Mouse (Mus musculus) midbrain, embryonic 12.5 days (tissue): ENCODE data around the gene Fam189a1. TPM values are rescaled to one million over a fixed set of nuclear protein-coding genes. Genes with fewer than 3 reads are reported as not detected.

Source experiments
- ATAC-seq: fragments of 200-750 bp; cut with Nextera tagmentation; 2 replicates; pipeline ENCODE4 v1.8.0; 2017; ENCODE audit warnings: low read depth, moderate TSS enrichment, moderate library complexity; ENCODE audit not compliant: low FRiP score
- H3K27ac ChIP-seq: fragments of 300-500 bp; sonication (generic); replicated peaks from 2 replicates; pipeline ENCODE4 v1.5.1; 2016; ENCODE audit warnings: mild to moderate bottlenecking
- H3K27me3 ChIP-seq: fragments of 300-500 bp; sonication (generic); 2 replicates; pipeline ENCODE4 v1.6.1; 2016; ENCODE audit warnings: mild to moderate bottlenecking
- H3K36me3 ChIP-seq: fragments of 300-500 bp; sonication (generic); 2 replicates; pipeline ENCODE4 v1.6.1; 2016
- H3K4me1 ChIP-seq: fragments of 300-500 bp; sonication (generic); 2 replicates; pipeline ENCODE4 v1.6.1; 2016
- H3K4me2 ChIP-seq: fragments of 300-500 bp; sonication (generic); replicated peaks from 2 replicates; pipeline ENCODE4 v1.6.1; 2016; ENCODE audit warnings: mild to moderate bottlenecking, moderate library complexity
- H3K4me3 ChIP-seq: fragments of 300-500 bp; sonication (generic); 2 replicates; pipeline ENCODE4 v1.5.1; 2016; ENCODE audit warnings: mild to moderate bottlenecking
- H3K9ac ChIP-seq: fragments of 300-500 bp; sonication (generic); replicated peaks from 2 replicates; pipeline ENCODE4 v1.6.1; 2016; ENCODE audit warnings: mild to moderate bottlenecking, moderate library complexity
- H3K9me3 ChIP-seq: fragments of 300-500 bp; sonication (generic); 2 replicates; pipeline ENCODE4 v1.6.1; 2016; ENCODE audit warnings: mild to moderate bottlenecking
- WGBS: fragments of 180-500 bp; shearing (Covaris S2); methylation state at CpG from one replicate; pipeline ENCODE4 v1.1.7; 2016; 5-methylcytosine and 5-hydroxymethylcytosine counted together
- polyA plus RNA-seq: library from polyadenylated mRNA; unstranded; fragments of >200 nt; fragmentation: Nextera tagmentation; extraction: Ambion mirVana; gene quantifications from 2 replicates; pipeline ENCODE4 v1.2.1, GENCODE M21; 2016

Gene Fam189a1
- polyA plus RNA-seq, 1 experiment from 2014 or later: 4.4 TPM

DNA sequence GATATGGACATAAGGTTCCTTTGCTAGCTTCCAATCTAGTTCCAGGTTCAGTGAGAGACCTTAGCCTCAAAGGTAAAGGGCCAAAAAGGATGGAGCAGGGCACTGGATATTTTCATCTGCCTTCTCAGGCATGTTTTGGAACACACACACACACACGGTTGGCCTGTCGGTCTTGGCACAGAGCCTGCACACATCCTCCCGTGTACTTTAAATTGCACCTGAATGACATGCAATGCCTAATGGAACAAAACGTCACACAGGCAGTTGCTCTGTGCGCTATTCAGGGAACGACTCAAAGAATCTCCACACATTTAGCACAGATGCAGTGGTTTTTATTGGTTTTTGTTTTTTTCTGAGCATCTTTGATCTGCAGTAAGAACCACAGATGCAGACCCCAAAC lies 11.5 kb downstream of the Fam189a1 start:
- ATAC-seq: no peak
- Histone ChIP-seq H3K27me3 (no peaks in the 10 kb centered on the region), H3K9me3 (no peaks in the 10 kb centered on the region), H3K36me3 (no peaks in the 10 kb centered on the region), H3K27ac (no peak overlapping the region), H3K4me1 (peaks cover 4% of the 10 kb centered on the region; the same call in 1 of the 2 replicates), H3K9ac (no peak overlapping the region), H3K4me3 (no peak overlapping the region), H3K4me2 (no peak overlapping the region)
- WGBS: 47% methylated on average over 6 of the region's 6 CpGs

GRCm38 (mm10) chr7:65141907-65142698 lies 14.3 kb downstream of the Fam189a1 start:
- H3K36me3 ChIP-seq: no peaks in the 10 kb centered on the region
- H3K27ac ChIP-seq: no peak overlapping the region
- H3K9ac ChIP-seq: no peak overlapping the region
- H3K4me3 ChIP-seq: no peak overlapping the region
- WGBS: 61% methylated on average over 6 of the region's 6 CpGs
- H3K9me3 ChIP-seq: no peaks in the 10 kb centered on the region
- H3K27me3 ChIP-seq: no peaks in the 10 kb centered on the region
- no peak overlapping the region for H3K4me2 ChIP-seq
- ATAC-seq: no peak
- H3K4me1 ChIP-seq: peaks cover 4% of the 10 kb centered on the region; the same call in 1 of the 2 replicates

DNA sequence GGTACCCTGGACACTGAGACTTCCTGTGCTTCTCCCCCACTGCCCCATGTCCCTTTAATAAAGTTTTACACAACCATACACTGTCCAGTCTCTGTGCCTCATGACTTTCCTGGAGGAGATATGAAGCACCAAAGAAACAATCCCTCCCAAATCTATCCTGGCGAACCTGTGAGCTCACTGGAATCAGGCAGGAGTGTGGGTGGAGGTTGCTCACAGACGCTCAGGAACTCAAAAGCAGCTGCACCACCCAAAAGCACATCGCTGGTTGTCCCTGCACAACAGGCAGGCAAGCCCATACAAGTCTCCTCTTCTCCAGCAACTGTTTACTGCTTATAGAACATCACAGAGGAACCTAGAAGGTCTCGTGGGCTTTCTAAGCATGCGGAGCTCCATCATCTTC lies 15.5 kb downstream of the Fam189a1 start:
- no peak overlapping the region for H3K27ac ChIP-seq
- no peak overlapping the region for H3K4me3 ChIP-seq
- no peaks in the 10 kb centered on the region for H3K27me3 ChIP-seq
- ATAC-seq: no peak
- no peaks in the 10 kb centered on the region for H3K9me3 ChIP-seq
- no peak overlapping the region for H3K9ac ChIP-seq
- H3K4me2 ChIP-seq: no peak overlapping the region
- H3K36me3 ChIP-seq: no peaks in the 10 kb centered on the region
- 81% methylated on average over 5 of the region's 5 CpGs for WGBS
- peaks cover 4% of the 10 kb centered on the region; the same call in 1 of the 2 replicates for H3K4me1 ChIP-seq

- WGBS: 89% methylated on average over 5 of the region's 5 CpGs
- Histone ChIP-seq H3K4me1 (peaks cover 4% of the 10 kb centered on the region; the same call in 1 of the 2 replicates), H3K4me2 (no peak overlapping the region), H3K27ac (no peak overlapping the region), H3K36me3 (no peaks in the 10 kb centered on the region), H3K9ac (no peak overlapping the region), H3K27me3 (no peaks in the 10 kb centered on the region), H3K9me3 (no peaks in the 10 kb centered on the region), H3K4me3 (no peak overlapping the region)
- ATAC-seq: no peak
Observed at GRCm38 (mm10) chr7:65140099-65140498, 16.3 kb downstream of the Fam189a1 start.

GRCm38 (mm10) chr7:65123766-65124165 lies 32.6 kb downstream of the Fam189a1 start:
- Histone ChIP-seq H3K27ac (no peak overlapping the region), H3K9ac (no peak overlapping the region), H3K4me1 (no peaks in the 10 kb centered on the region), H3K36me3 (no peaks in the 10 kb centered on the region), H3K9me3 (no peaks in the 10 kb centered on the region), H3K27me3 (no peaks in the 10 kb centered on the region), H3K4me2 (no peak overlapping the region), H3K4me3 (no peak overlapping the region)
- 88% methylated on average over 3 of the region's 3 CpGs for WGBS
- no peak for ATAC-seq

DNA sequence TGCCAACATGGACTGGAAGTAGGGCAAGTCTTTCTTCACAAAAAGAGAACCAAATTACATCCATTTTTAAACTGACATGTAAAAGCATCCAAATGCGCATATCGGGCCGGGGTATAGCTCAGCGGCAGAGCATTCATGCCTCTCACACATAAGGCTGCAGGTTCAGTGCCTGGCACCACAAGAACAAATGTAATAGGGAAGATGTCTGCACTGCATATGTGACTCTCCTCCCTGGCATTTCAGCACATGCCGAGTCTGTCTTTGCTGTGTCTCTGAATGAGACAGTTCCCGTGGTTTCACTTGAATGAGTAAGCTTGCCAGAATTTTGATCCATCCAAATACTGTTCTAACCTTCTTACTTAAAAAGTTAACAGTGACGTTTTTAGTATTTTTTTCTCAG lies 39.5 kb downstream of the Fam189a1 start:
- no peak for ATAC-seq
- H3K36me3 ChIP-seq: no peaks in the 10 kb centered on the region
- 91% methylated on average over 7 of the region's 7 CpGs for WGBS
- H3K9me3 ChIP-seq: no peaks in the 10 kb centered on the region
- no peak overlapping the region for H3K4me3 ChIP-seq
- H3K27me3 ChIP-seq: no peaks in the 10 kb centered on the region
- no peaks in the 10 kb centered on the region for H3K4me1 ChIP-seq
- no peak overlapping the region for H3K9ac ChIP-seq
- H3K4me2 ChIP-seq: no peak overlapping the region
- H3K27ac ChIP-seq: no peak overlapping the region

DNA sequence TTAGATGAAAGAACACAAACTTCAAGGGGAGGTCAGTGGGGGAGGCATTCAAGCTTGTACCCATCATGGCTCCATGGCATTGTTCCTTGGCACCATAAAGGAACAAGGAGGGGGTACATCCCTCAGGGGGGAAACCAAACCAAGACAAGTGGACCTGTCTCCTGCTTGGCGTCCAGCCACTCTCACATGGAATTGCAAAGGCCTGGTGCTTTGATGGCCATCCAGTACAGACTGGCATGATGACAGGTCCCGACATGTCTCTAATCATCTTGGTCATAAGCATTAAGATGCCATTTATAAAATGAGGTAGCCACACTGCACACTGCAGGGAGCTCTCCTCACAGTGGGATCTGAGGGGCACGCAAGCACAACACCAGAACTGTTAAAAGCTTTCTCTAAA lies 41.0 kb downstream of the Fam189a1 start:
- no peaks in the 10 kb centered on the region for H3K27me3 ChIP-seq
- ATAC-seq: no peak
- no peak overlapping the region for H3K9ac ChIP-seq
- H3K36me3 ChIP-seq: no peaks in the 10 kb centered on the region
- no peak overlapping the region for H3K27ac ChIP-seq
- H3K4me2 ChIP-seq: no peak overlapping the region
- H3K4me3 ChIP-seq: no peak overlapping the region
- no peaks in the 10 kb centered on the region for H3K4me1 ChIP-seq
- no peaks in the 10 kb centered on the region for H3K9me3 ChIP-seq
- WGBS: 87% methylated on average over 3 of the region's 3 CpGs

- no peaks in the 10 kb centered on the region for H3K27me3 ChIP-seq
- 93% methylated on average over 9 of the region's 9 CpGs for WGBS
- no peak overlapping the region for H3K4me3 ChIP-seq
- H3K36me3 ChIP-seq: no peaks in the 10 kb centered on the region
- no peaks in the 10 kb centered on the region for H3K9me3 ChIP-seq
- no peak overlapping the region for H3K27ac ChIP-seq
- no peak overlapping the region for H3K9ac ChIP-seq
- H3K4me2 ChIP-seq: no peak overlapping the region
- no peak for ATAC-seq
- H3K4me1 ChIP-seq: no peaks in the 10 kb centered on the region
Observed at GRCm38 (mm10) chr7:65111664-65112063, 44.7 kb downstream of the Fam189a1 start.

- Histone ChIP-seq H3K9me3 (no peaks in the 10 kb centered on the region), H3K27me3 (no peaks in the 10 kb centered on the region), H3K36me3 (no peaks in the 10 kb centered on the region), H3K4me3 (no peak overlapping the region), H3K9ac (no peak overlapping the region), H3K4me1 (no peaks in the 10 kb centered on the region), H3K27ac (no peak overlapping the region), H3K4me2 (no peak overlapping the region)
- no peak for ATAC-seq
- 88% methylated on average over 3 of the region's 3 CpGs for WGBS
Observed at GRCm38 (mm10) chr7:65105566-65105965, 50.8 kb downstream of the Fam189a1 start.

DNA sequence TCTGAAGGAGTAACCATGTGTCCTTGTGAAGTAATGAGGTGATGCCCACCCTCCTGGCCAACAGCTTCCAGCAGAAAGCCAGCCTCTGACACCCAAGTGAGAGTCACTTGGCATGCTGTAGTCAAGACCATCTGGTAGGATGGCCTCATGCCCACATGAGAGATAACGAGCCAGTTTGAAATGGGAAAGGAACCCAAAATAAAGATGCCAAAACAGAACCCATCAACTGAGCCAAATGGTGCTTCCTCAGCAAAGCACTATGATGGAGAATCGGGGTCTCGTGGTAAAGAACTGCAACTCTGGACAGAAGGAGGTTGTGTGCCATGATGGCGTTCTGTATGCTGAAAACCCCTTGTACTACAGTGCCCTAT lies 51.3 kb downstream of the Fam189a1 start:
- Histone ChIP-seq H3K4me1 (no peaks in the 10 kb centered on the region), H3K27ac (no peak overlapping the region), H3K9me3 (no peaks in the 10 kb centered on the region), H3K27me3 (no peaks in the 10 kb centered on the region), H3K4me3 (no peak overlapping the region), H3K9ac (no peak overlapping the region), H3K4me2 (no peak overlapping the region), H3K36me3 (no peaks in the 10 kb centered on the region)
- 90% methylated on average over 4 of the region's 4 CpGs for WGBS
- no peak for ATAC-seq

DNA sequence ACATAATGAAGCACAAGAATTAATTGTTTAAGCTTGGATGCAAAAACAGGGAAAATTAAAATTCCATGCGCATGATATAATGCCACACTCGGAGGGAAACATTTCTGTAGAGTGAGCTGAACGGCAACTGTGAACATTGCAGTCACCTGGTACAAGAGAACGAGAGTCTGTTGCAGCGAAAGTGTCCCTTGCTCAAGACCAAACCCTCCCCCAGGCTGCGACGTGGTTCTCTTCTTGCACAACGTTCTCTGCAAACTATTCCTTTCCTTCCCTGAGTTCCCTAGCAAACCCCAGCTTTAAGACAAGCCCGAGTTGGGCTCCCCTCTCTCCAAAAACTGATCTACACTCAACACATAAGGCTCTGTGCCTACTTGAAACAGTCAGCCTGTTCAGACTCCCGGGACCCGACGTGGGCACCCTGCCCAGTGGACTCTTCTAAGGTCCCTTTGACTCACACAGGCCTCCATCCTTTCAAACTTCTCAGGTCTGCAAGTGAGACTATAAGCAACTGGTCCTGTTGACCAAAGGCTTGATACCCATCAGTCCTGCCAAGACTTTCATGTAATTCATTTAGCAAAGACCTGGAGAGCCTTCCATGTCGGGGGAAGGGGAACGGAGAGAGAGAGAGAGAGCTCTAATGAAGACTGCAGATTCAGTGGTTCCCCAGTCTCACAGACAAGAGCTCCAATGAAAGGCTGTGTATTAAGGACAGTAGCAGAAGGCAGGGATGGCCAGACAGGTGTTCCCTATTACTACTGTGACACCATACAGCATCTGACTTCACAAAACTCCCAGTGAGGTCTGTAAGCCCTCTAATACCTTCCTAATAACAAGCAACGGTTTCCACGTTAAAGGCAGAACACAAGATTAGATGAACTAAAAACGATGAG lies 51.9 kb downstream of the Fam189a1 start:
- no peak for ATAC-seq
- WGBS: 90% methylated on average over 17 of the region's 17 CpGs
- H3K9me3 ChIP-seq: no peaks in the 10 kb centered on the region
- no peak overlapping the region for H3K4me2 ChIP-seq
- H3K36me3 ChIP-seq: no peaks in the 10 kb centered on the region
- no peak overlapping the region for H3K27ac ChIP-seq
- no peak overlapping the region for H3K4me3 ChIP-seq
- H3K9ac ChIP-seq: no peak overlapping the region
- no peaks in the 10 kb centered on the region for H3K27me3 ChIP-seq
- no peaks in the 10 kb centered on the region for H3K4me1 ChIP-seq

DNA sequence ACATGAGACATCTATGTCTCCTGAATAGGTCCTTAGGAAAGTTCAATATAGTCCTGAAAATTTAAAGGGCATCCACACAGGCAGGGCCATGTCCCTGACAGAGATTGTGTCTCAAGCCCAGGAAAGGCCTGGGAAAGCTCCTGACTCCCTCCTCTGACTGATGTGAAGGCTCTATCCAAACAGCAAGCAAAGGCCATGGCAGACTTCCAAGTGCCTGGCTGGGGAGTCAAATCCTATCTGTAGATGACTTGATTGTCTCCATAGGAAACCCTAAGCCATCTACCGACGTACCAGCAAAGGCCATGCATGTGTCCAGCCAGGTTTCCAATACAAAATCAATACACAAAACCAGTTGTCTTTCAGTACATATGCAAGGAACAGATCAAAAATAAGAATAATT lies 54.7 kb downstream of the Fam189a1 start:
- 82% methylated on average over 2 of the region's 2 CpGs for WGBS
- Histone ChIP-seq H3K9ac (no peak overlapping the region), H3K36me3 (no peaks in the 10 kb centered on the region), H3K27ac (no peak overlapping the region), H3K4me1 (no peaks in the 10 kb centered on the region), H3K27me3 (no peaks in the 10 kb centered on the region), H3K4me3 (no peak overlapping the region), H3K4me2 (no peak overlapping the region), H3K9me3 (no peaks in the 10 kb centered on the region)
- no peak for ATAC-seq
